ENCODE assay signal across 9 mouse cellular contexts in the genomic region with DNA sequence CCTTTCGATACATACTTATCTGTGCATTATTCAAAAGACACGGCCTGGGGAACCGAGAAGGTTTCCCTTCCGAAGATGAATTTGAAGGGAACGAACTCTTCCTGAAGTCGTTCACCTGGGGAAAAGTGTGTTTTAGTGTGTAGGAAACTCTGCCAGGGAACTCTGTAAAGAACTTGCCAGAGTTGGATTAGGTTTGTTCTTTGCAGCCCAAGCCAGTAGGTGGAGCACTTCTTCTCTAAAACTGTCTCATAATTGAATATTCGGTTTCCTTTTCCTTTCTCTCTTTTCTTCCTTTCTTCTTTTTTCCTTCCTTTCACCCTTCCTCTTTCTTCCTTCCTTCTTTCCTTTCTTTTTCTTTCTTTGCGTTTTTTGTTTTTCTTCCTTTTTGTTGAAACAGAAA. TPM values are rescaled to one million over a fixed set of nuclear protein-coding genes. Genes with fewer than 3 reads are reported as not detected.
DNase-seq lines count a peak whose midpoint lies in the region; ATAC-seq and TF ChIP-seq lines count a peak whose summit lies in the region.
"Had no signal": no experiment of that assay in that cellular context is flagged by ENCODE, and none has a peak within 500 bp of the region (broad histone marks: within the 10 kb centered on the region; RNA-seq: fewer than 3 reads in every experiment).

No protein-coding gene starts in this region.

- 51% methylated on average over 8 of the region's 8 CpGs for WGBS in kidney, embryonic 14.5 days
- WGBS in stomach, postnatal 0 days, result 38% methylated on average over 8 of the region's 8 CpGs

- no peaks in the 10 kb centered on the region for H3K27me3 ChIP-seq in kidney, embryonic 14.5 days (ENCODE audit: control insufficient read depth, insufficient read depth, low read length)
- no peaks in the 10 kb centered on the region for H3K27me3 ChIP-seq in stomach, postnatal 0 days (ENCODE audit: control insufficient read depth, insufficient read depth, low read length)
- H3K27me3 ChIP-seq: embryonic facial prominence, embryonic 12.5 days had no signal

- TF ChIP-seq CTCF in stomach, postnatal 0 days (IDR thresholded peaks at IDR 0.05; ENCODE audit: low read depth), result peak; percentile 74

- TF ChIP-seq EP300 in stomach, postnatal 0 days (optimal IDR thresholded peaks at IDR 0.05), result no peak

- H3K27ac ChIP-seq in kidney, embryonic 14.5 days (ENCODE audit: low read depth, low read length), result no peak overlapping the region
- H3K27ac ChIP-seq in stomach, postnatal 0 days (replicated peaks), result no peak overlapping the region
- H3K27ac ChIP-seq: embryonic facial prominence, embryonic 12.5 days had no signal

- no peak overlapping the region for H3K4me2 ChIP-seq in kidney, embryonic 14.5 days (replicated peaks; ENCODE audit: low read depth, low read length)
- H3K4me2 ChIP-seq in stomach, postnatal 0 days (replicated peaks; ENCODE audit: low read depth), result no peak overlapping the region
- H3K4me2 ChIP-seq: embryonic facial prominence, embryonic 12.5 days had no signal

- DNase-seq in adrenal gland, postnatal 10 days, result peak; percentile 19
- no peak for DNase-seq in adrenal gland, adult 2 months
- peak; percentile 48 for DNase-seq in kidney, postnatal 10 days
- peak; percentile 38 for DNase-seq in CD4-positive helper T cell, adult 2 months (ENCODE audit: low read depth, low spot score)
- peak; percentile 17 for DNase-seq in embryo, embryonic 11.5 days (ENCODE audit: low read depth, low spot score)
- peak; percentile 30 for DNase-seq in stomach, postnatal 0 days (ENCODE audit: low spot score)

- no peaks in the 10 kb centered on the region for H3K4me1 ChIP-seq in kidney, embryonic 14.5 days (ENCODE audit: control insufficient read depth, insufficient read depth, low read length)
- no peaks in the 10 kb centered on the region for H3K4me1 ChIP-seq in stomach, postnatal 0 days (replicated peaks; ENCODE audit: control insufficient read depth, insufficient read depth)
- H3K4me1 ChIP-seq: embryonic facial prominence, embryonic 12.5 days had no signal

- no peak overlapping the region for H3K4me3 ChIP-seq in kidney, embryonic 14.5 days (ENCODE audit: low read length)
- H3K4me3 ChIP-seq in stomach, postnatal 0 days (ENCODE audit: low read depth, low read length), result no peak overlapping the region
- H3K4me3 ChIP-seq: embryonic facial prominence, embryonic 12.5 days had no signal

- no peak overlapping the region for H3K9ac ChIP-seq in kidney, embryonic 14.5 days (ENCODE audit: low read depth, low read length)
- H3K9ac ChIP-seq in stomach, postnatal 0 days (ENCODE audit: low read length), result no peak overlapping the region
- H3K9ac ChIP-seq: embryonic facial prominence, embryonic 12.5 days had no signal

- no peaks in the 10 kb centered on the region for H3K36me3 ChIP-seq in kidney, embryonic 14.5 days (ENCODE audit: control insufficient read depth, insufficient read depth, low read length)
- no peaks in the 10 kb centered on the region for H3K36me3 ChIP-seq in stomach, postnatal 0 days (ENCODE audit: control insufficient read depth, insufficient read depth, low read length)
- H3K36me3 ChIP-seq: embryonic facial prominence, embryonic 12.5 days had no signal

- no peaks in the 10 kb centered on the region for H3K9me3 ChIP-seq in kidney, embryonic 14.5 days (ENCODE audit: control insufficient read depth, low read length)
- no peaks in the 10 kb centered on the region for H3K9me3 ChIP-seq in stomach, postnatal 0 days (ENCODE audit: control insufficient read depth, low read length)
- H3K9me3 ChIP-seq: embryonic facial prominence, embryonic 12.5 days had no signal

- ATAC-seq in kidney, embryonic 14.5 days (ENCODE audit: low FRiP score, low TSS enrichment), result no peak
- ATAC-seq in stomach, postnatal 0 days (ENCODE audit: low FRiP score, low TSS enrichment), result no peak
- ATAC-seq in erythroblast, adult 5-6 weeks (replicated peaks; ENCODE audit: low FRiP score, poor library complexity, severe bottlenecking), result no peak

RNA-seq across cellular contexts. Expression of a gene that starts 3.4 kb away (rescaled TPM):
- not detected for total RNA-seq in adrenal gland, postnatal 10 days (2021)
- not detected for total RNA-seq in adrenal gland, adult 2 months (2021)
- polyA plus RNA-seq in adrenal gland, adult 2 months (2012; rRNA removed), result not detected in 2 replicates
- polyA plus RNA-seq in kidney, embryonic 14.5 days (2014; fragmentation: Nextera tagmentation; extraction: Ambion mirVana), result not detected in 2 replicates
- polyA plus RNA-seq in stomach, postnatal 0 days (2015; fragmentation: Nextera tagmentation; extraction: Ambion mirVana), result not detected in 2 replicates
- not detected in 2 replicates for total RNA-seq in erythroblast, adult 5-6 weeks (2015; ENCODE audit: low replicate concordance)
- not detected in 2 replicates for total RNA-seq in erythroblast, adult 5-6 weeks (2017; ENCODE audit: low replicate concordance)
- polyA plus RNA-seq: embryonic facial prominence, embryonic 12.5 days had no signal

RNA-seq across cellular contexts. Expression of a gene that starts 3.6 kb away (rescaled TPM):
- not detected for total RNA-seq in adrenal gland, postnatal 10 days (2021)
- not detected for total RNA-seq in adrenal gland, adult 2 months (2021)
- not detected in 2 replicates for polyA plus RNA-seq in adrenal gland, adult 2 months (2012; rRNA removed)
- not detected in 2 replicates for polyA plus RNA-seq in kidney, embryonic 14.5 days (2014; fragmentation: Nextera tagmentation; extraction: Ambion mirVana)
- not detected in 2 replicates for polyA plus RNA-seq in stomach, postnatal 0 days (2015; fragmentation: Nextera tagmentation; extraction: Ambion mirVana)
- total RNA-seq in erythroblast, adult 5-6 weeks (2015; ENCODE audit: low replicate concordance), result not detected in 2 replicates
- total RNA-seq in erythroblast, adult 5-6 weeks (2017; ENCODE audit: low replicate concordance), result not detected in 2 replicates
- polyA plus RNA-seq: embryonic facial prominence, embryonic 12.5 days had no signal

RNA-seq across cellular contexts. Expression of a gene that starts 10.8 kb away (rescaled TPM):
- not detected for total RNA-seq in adrenal gland, postnatal 10 days (2021)
- not detected for total RNA-seq in adrenal gland, adult 2 months (2021)
- polyA plus RNA-seq in adrenal gland, adult 2 months (2012; rRNA removed), result not detected in 2 replicates
- not detected in 2 replicates for polyA plus RNA-seq in kidney, embryonic 14.5 days (2014; fragmentation: Nextera tagmentation; extraction: Ambion mirVana)
- not detected in 2 replicates for polyA plus RNA-seq in stomach, postnatal 0 days (2015; fragmentation: Nextera tagmentation; extraction: Ambion mirVana)
- not detected in 2 replicates for total RNA-seq in erythroblast, adult 5-6 weeks (2015; ENCODE audit: low replicate concordance)
- total RNA-seq in erythroblast, adult 5-6 weeks (2017; ENCODE audit: low replicate concordance), result not detected in 2 replicates
- polyA plus RNA-seq: embryonic facial prominence, embryonic 12.5 days had no signal

RNA-seq across cellular contexts. Expression of a gene that starts 36.1 kb away (rescaled TPM):
- not detected for total RNA-seq in adrenal gland, postnatal 10 days (2021)
- total RNA-seq in adrenal gland, adult 2 months (2021), result not detected
- polyA plus RNA-seq in adrenal gland, adult 2 months (2012; rRNA removed), result not detected in 2 replicates
- polyA plus RNA-seq in kidney, embryonic 14.5 days (2014; fragmentation: Nextera tagmentation; extraction: Ambion mirVana), result not detected in 2 replicates
- polyA plus RNA-seq in stomach, postnatal 0 days (2015; fragmentation: Nextera tagmentation; extraction: Ambion mirVana), result not detected in 2 replicates
- total RNA-seq in erythroblast, adult 5-6 weeks (2015; ENCODE audit: low replicate concordance), result not detected in 2 replicates
- total RNA-seq in erythroblast, adult 5-6 weeks (2017; ENCODE audit: low replicate concordance), result not detected in 2 replicates
- polyA plus RNA-seq: embryonic facial prominence, embryonic 12.5 days had no signal

RNA-seq across cellular contexts. Expression of a gene that starts 41.2 kb away (rescaled TPM):
- 1 to 10 TPM in 1 of 2 experiments, under 1 TPM in 1; 0.60 to 1.2 TPM for total RNA-seq in adrenal gland, postnatal 10 days (2021)
- total RNA-seq in adrenal gland, adult 2 months (2021), result under 1 TPM in 1 of 2 experiments, not detected in 1; 0.38 TPM
- polyA plus RNA-seq in adrenal gland, adult 2 months (2012; rRNA removed), result 0.76 and 1.0 TPM in 2 replicates
- 0.31 and 0.81 TPM in 2 replicates for polyA plus RNA-seq in kidney, embryonic 14.5 days (2014; fragmentation: Nextera tagmentation; extraction: Ambion mirVana)
- 0.19 and 0.51 TPM in 2 replicates for polyA plus RNA-seq in stomach, postnatal 0 days (2015; fragmentation: Nextera tagmentation; extraction: Ambion mirVana)
- not detected in 2 replicates for total RNA-seq in erythroblast, adult 5-6 weeks (2015; ENCODE audit: low replicate concordance)
- not detected in 2 replicates for total RNA-seq in erythroblast, adult 5-6 weeks (2017; ENCODE audit: low replicate concordance)
